Mouse (Mus musculus) midbrain, postnatal 0 days (tissue): ENCODE data around the gene Olfr90. TPM values are rescaled to one million over a fixed set of nuclear protein-coding genes. Genes with fewer than 3 reads are reported as not detected.

ENCODE experiments used
- ATAC-seq: fragments of 200-750 bp; cut with Nextera tagmentation; 2 replicates; pipeline ENCODE4 v1.8.0; 2017; ENCODE audit warnings: moderate number of reproducible peaks, mild to moderate bottlenecking, moderate TSS enrichment, moderate library complexity; ENCODE audit not compliant: low FRiP score
- DNase-seq: peaks from one replicate; pipeline ENCODE4 v3.0.0-alpha.2; 2015; ENCODE audit warnings: low spot score
- H3K27ac ChIP-seq: fragments of 300-500 bp; sonication (generic); 2 replicates; pipeline ENCODE4 v1.5.1; 2014; ENCODE audit warnings: low read depth, mild to moderate bottlenecking, low read length, mixed read lengths
- H3K27me3 ChIP-seq: fragments of 300-500 bp; sonication (generic); 2 replicates; pipeline ENCODE4 v1.6.1; 2014; ENCODE audit warnings: low read length, control low read depth, mixed read lengths; ENCODE audit not compliant: insufficient read depth
- H3K36me3 ChIP-seq: fragments of 300-500 bp; sonication (generic); 2 replicates; pipeline ENCODE4 v1.6.1; 2014; ENCODE audit warnings: low read length, control low read depth, mixed read lengths; ENCODE audit not compliant: insufficient read depth
- H3K4me1 ChIP-seq: fragments of 300-500 bp; sonication (generic); 2 replicates; pipeline ENCODE4 v1.6.1; 2014; ENCODE audit warnings: mild to moderate bottlenecking, control low read depth, antibody characterized with exemption, low read length, mixed read lengths; ENCODE audit not compliant: insufficient read depth
- H3K4me2 ChIP-seq: fragments of 300-500 bp; sonication (generic); 2 replicates; pipeline ENCODE4 v1.6.1; 2014; ENCODE audit warnings: low read depth, mild to moderate bottlenecking, low read length, mixed read lengths; ENCODE audit not compliant: poor library complexity, severe bottlenecking
- H3K4me3 ChIP-seq: fragments of 300-500 bp; sonication (generic); 2 replicates; pipeline ENCODE4 v1.5.1; 2014; ENCODE audit warnings: low read depth, mild to moderate bottlenecking, low read length, moderate library complexity
- H3K9ac ChIP-seq: fragments of 300-500 bp; sonication (generic); replicated peaks from 2 replicates; pipeline ENCODE4 v1.6.1; 2014; ENCODE audit warnings: mild to moderate bottlenecking, low read length, moderate library complexity, mixed read lengths; ENCODE audit not compliant: poor library complexity, severe bottlenecking
- H3K9me3 ChIP-seq: fragments of 300-500 bp; sonication (generic); 2 replicates; pipeline ENCODE4 v1.6.1; 2016; ENCODE audit warnings: low read length, control low read depth
- CTCF ChIP-seq: IDR thresholded peaks from 2 replicates; pipeline ENCODE4 v1.5.1; 2016; ENCODE audit warnings: antibody characterized with exemption, mild to moderate bottlenecking
- WGBS: fragments of 180-500 bp; shearing (Covaris S2); extraction: QIAGEN DNeasy Blood & Tissue Kit; methylation state at CpG from one replicate; pipeline ENCODE4 v1.1.7; 2014; 5-methylcytosine and 5-hydroxymethylcytosine counted together
- polyA plus RNA-seq: library from polyadenylated mRNA; unstranded; fragments of >200 nt; fragmentation: Nextera tagmentation; extraction: Ambion mirVana; gene quantifications from 2 replicates; pipeline ENCODE4 v1.2.1, GENCODE M21; 2015
- total RNA-seq: library from RNA; depleted of rRNA; stranded (reverse); fragments of >200 nt; gene quantifications from 2 replicates; pipeline ENCODE4 v1.2.3, GENCODE M21; 2014

The Olfr90 gene
- total and polyA plus RNA-seq, 2 experiments from 2014 or later = not detected

DNA sequence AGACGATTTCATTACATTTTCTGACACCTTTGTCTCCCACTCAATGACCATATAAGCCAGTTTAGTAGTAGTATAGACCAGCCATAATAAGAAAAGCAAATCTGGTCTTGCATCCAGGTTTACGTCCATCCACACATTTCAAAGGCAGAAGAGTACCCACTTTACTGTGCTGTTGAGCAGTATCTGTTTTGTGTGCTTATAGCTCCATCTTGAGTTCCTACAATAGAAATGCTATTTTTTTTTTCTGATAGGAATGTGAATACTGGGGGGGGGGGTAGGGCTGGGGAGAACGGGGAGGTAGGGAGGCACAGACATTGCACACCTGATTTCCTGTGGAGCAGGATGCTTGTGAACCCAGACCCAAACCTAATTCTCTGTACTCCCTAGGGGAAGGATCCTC is 40.3 kb downstream of the Olfr90 start:
- peak overlapping the region; percentile 40; the same call in 1 of the 2 replicates for H3K9ac ChIP-seq
- no peak for ATAC-seq
- no peaks in the 10 kb centered on the region for H3K27me3 ChIP-seq
- H3K27ac ChIP-seq = no peak overlapping the region
- H3K4me3 ChIP-seq = peak overlapping the region; percentile 94
- WGBS = 21% methylated on average over 3 of the region's 3 CpGs
- peaks cover 3% of the 10 kb centered on the region; the same call in 1 of the 2 replicates for H3K4me1 ChIP-seq
- peak; percentile 73 for DNase-seq
- no peaks in the 10 kb centered on the region for H3K36me3 ChIP-seq
- no peaks in the 10 kb centered on the region for H3K9me3 ChIP-seq
- peak; percentile 74 for TF ChIP-seq CTCF
- H3K4me2 ChIP-seq = peak overlapping the region; percentile 73

DNA sequence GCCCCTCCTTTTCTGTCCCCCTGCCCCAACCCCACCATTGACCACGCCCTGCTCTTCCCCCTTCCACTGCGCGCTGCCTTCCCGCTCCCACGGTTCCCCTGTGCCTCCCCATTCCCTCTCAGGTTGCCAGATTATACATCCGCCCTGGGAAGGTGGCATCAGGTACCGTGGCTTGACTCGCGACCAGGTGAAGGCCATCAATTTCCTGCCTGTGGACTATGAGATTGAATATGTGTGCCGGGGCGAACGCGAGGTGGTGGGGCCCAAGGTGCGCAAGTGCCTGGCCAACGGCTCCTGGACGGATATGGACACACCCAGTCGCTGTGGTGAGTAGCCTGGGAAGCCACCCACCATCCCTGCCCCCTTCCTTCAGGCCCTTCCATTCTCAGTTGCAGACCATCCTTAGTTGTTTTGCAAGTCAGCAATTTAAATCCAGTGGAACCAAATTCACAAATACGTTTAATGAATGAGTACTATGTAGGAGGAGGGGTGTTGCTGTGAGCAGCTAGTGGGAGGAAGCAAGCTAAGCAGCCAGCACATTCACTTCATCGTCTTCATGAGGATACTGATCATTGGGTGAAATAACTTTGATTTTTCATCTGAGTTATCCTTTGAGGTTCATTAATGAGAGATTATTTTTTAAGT is 40.8 kb downstream of the Olfr90 start:
- DNase-seq = no peak
- Histone ChIP-seq H3K27ac (peak overlapping the region; percentile 98), H3K9me3 (no peaks in the 10 kb centered on the region), H3K4me3 (peak overlapping the region; percentile 94), H3K4me2 (peak overlapping the region; percentile 73), H3K27me3 (no peaks in the 10 kb centered on the region), H3K4me1 (peaks cover 3% of the 10 kb centered on the region; the same call in 1 of the 2 replicates), H3K36me3 (no peaks in the 10 kb centered on the region), H3K9ac (peak overlapping the region; percentile 99)
- no peak for TF ChIP-seq CTCF
- 16% methylated on average over 19 of the region's 19 CpGs for WGBS
- no peak for ATAC-seq

DNA sequence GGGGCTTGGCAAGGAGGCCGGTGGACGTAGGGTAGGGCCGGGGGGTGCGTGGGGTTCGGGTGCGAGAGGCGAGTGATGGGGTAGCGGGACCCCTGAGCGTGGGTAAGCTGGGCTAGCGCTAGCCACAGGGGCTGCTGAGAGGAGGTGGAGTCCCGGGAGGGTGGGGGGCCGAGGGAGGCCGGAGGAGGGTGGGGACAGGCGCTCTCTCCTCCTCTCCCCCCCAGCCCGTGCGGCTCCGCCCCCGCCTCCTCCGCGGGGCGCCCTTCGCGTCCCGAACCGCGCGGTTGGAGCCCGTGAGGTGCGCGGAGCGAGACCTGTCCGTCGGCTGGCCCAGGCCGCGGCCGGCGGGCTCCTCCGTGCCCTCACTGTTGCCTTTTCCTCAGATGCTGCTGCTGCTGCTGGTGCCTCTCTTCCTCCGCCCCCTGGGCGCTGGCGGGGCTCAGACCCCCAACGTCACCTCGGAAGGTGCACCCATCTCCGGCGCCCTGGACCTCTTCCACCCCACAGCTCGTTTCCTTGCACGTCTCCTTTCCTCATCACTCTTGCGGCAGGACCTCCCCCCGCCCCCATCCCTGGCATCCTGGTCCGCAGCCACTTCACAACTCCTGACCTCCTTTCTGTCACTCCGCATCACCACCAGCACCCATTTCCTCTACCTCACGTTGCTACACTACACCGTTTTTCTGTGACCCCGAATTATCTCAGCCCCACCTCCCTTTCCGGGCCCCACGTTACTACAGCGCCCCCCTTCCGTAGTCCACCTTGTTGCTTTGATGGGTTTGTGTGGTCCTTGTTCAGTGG is 41.8 kb downstream of the Olfr90 start:
- Histone ChIP-seq H3K4me1 (peaks cover 3% of the 10 kb centered on the region; the same call in 1 of the 2 replicates), H3K27ac (peak overlapping the region; percentile 98), H3K36me3 (no peaks in the 10 kb centered on the region), H3K9me3 (no peaks in the 10 kb centered on the region), H3K4me3 (peak overlapping the region; percentile 94), H3K27me3 (no peaks in the 10 kb centered on the region), H3K9ac (peak overlapping the region; percentile 99), H3K4me2 (peak overlapping the region; percentile 73)
- peak; percentile 56 for ATAC-seq
- peak; percentile 60 for DNase-seq
- WGBS = under 1% methylated on average over 39 of the region's 58 CpGs
- peak; percentile 60 for TF ChIP-seq CTCF

DNA sequence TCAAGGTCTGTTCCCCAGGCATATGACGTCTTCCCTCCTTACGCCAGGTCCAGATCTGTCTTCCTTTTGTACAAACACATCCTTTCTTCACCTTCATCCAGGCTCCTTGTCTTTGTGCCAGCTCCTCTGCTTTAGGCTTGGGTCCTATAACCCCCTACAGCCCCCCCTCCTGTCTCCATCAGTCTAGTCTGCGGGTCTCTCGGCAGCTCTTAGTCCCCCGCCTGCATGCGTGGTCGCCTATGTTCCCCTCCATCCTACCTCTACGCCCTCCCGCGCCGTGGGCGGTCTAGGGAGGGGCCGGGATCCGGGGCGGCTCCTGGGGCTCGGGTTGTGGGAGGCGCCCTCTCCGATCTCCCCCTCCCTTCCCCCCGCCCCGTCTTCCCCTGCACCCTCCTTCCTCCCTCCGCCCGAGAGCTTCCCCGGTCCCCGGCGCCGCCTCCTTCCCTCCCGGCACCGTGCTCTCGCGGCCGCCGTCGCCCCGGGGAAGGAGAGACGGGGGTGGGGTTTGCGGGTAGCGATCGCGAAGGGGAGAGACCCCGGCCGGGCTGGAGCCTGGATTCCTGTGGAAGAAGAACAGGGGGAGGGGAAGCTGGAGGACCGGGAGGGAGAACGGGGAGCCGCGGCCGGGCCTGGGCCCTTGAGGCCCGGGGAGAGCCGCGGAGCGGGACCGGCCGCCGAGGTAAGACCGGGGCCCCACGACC is 42.5 kb downstream of the Olfr90 start, which contains the start of gene Gabbr1:
Gene Gabbr1 (plus strand): TSS at position 356 of the 701 bp plus-strand sequence.
- DNase-seq (peak; percentile 91), ATAC-seq (peak; percentile 79)
- peak within 1 kb of the TSS; percentile 73 for H3K4me2 ChIP-seq
- peak within 1 kb of the TSS; percentile 99 for H3K9ac ChIP-seq
- no peak; the same call in 1 of the 2 replicates for TF ChIP-seq CTCF
- H3K4me3 ChIP-seq = peak within 1 kb of the TSS; percentile 94
- H3K4me1 ChIP-seq = peaks cover 3% of the 10 kb centered on the region; the same call in 1 of the 2 replicates
- H3K9me3 ChIP-seq = no peaks in the 10 kb centered on the region
- peak within 1 kb of the TSS; percentile 98 for H3K27ac ChIP-seq
- no peaks in the 10 kb centered on the region for H3K36me3 ChIP-seq
- WGBS = 3% methylated on average over 40 of the region's 55 CpGs
- H3K27me3 ChIP-seq = no peaks in the 10 kb centered on the region

DNA sequence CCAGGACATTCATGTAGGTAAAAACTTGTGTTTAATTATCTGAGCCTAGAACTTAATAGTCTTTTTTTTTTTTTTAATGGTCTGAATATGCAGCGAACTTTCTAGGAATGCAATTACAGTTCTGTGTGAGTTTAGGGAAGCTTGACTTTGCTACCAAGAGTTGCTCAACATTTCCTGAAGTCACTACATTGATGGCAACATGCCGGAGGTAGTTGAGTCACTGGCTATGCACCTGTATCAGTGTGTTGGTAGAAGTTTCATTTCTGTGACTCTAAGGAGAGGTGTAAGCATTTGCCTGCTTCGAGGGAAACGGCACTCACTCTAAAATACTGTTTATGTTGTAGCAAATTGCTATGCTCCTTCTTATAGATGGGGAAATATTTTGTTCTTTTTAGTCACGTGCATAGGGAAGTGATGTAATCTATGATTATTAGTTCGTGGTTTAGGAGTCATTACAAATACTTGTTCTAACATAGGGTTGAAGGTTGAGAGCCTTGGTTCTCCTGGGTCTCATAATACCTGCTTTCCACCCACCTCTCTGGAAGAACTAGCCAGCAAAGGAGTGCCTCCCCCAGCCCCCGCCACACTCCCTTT is 43.6 kb downstream of the Olfr90 start:
- Histone ChIP-seq H3K9ac (peak overlapping the region; percentile 99), H3K4me3 (peak overlapping the region; percentile 94), H3K27ac (peak overlapping the region; percentile 98), H3K27me3 (no peaks in the 10 kb centered on the region), H3K4me1 (peaks cover 3% of the 10 kb centered on the region; the same call in 1 of the 2 replicates), H3K4me2 (peak overlapping the region; percentile 73), H3K9me3 (no peaks in the 10 kb centered on the region), H3K36me3 (no peaks in the 10 kb centered on the region)
- WGBS = 73% methylated on average over 7 of the region's 7 CpGs
- TF ChIP-seq CTCF = no peak
- DNase-seq (no peak), ATAC-seq (no peak)
